Mouse (Mus musculus): Measurements from ENCODE around the gene Gm45785. TPM values are rescaled to one million over a fixed set of nuclear protein-coding genes. Genes with fewer than 3 reads are reported as not detected.
A peak's percentile ranks its signal among the peaks of the same experiment; 100 is the strongest.
"Not testable (repeated sequence)": the region's sequence is repeated elsewhere in the genome, so short reads cannot be mapped to it uniquely, and the experiment has no call there.

Gene Gm45785
- polyA plus RNA-seq (2015; fragmentation: Nextera tagmentation; extraction: Ambion mirVana) = not detected in 2 replicates

DNA sequence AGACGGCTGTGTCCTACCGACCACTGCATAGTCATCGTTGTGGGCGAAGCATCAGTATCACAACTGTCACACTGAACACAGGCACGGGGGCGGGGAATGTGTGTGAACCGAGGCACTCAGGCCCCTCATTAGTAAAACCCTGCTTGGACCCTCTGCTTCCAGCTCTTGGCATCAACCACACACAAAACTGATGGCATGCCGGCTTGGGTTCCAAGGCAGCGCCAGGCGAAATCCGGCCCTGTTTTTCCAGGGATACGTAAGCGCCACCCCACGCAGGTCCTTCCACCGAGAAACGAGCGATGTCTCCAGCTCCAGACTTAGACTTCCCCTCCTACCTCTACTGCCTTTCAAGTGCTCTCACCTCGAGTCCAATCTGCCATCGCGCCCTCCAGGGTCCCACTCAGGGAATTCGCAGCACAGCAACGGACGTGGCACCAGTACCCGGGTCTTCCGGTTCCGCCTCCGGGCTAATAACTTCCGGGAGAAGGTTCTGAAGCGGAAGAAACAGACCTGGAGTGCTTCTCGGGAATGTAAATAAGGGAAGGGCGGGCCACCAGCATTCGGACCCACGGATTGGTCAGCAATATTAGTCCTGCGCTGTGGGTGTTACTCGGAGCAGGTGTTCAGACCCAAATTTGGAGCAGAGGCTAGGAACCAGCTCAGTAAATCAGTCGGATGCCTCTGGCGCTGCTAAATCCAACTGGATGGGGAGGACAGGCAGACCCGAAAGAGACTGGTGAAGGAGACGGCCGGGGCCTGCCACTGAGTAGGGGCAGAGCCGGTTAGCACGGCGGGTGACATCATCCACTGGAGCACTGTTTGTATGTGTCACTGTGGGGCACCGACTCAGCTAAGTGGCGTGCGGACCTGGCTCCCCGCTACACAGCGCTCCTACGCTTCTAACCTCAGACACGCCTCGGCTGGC lies at the start of gene Gm45785:
Gene Gm45785 (minus strand): TSS at position 472 of the 925 bp plus-strand sequence.
- peak within 1 kb of the TSS; percentile 94 for H3K4me2 ChIP-seq (replicated peaks)
- H3K4me3 ChIP-seq (replicated peaks) = peak within 1 kb of the TSS; percentile 88
- H3K4me1 ChIP-seq (replicated peaks) = peaks cover 40% of the 10 kb centered on the region
- H3K9ac ChIP-seq (replicated peaks) = peak within 1 kb of the TSS; percentile 94
- 1% methylated on average over 51 of the region's 51 CpGs for WGBS
- no peaks in the 10 kb centered on the region for H3K27me3 ChIP-seq
- H3K9me3 ChIP-seq = no peaks in the 10 kb centered on the region
- H3K27ac ChIP-seq = peak within 1 kb of the TSS; percentile 90
- peaks cover 60% of the 10 kb centered on the region for H3K36me3 ChIP-seq
- peak; percentile 85 for ATAC-seq

DNA sequence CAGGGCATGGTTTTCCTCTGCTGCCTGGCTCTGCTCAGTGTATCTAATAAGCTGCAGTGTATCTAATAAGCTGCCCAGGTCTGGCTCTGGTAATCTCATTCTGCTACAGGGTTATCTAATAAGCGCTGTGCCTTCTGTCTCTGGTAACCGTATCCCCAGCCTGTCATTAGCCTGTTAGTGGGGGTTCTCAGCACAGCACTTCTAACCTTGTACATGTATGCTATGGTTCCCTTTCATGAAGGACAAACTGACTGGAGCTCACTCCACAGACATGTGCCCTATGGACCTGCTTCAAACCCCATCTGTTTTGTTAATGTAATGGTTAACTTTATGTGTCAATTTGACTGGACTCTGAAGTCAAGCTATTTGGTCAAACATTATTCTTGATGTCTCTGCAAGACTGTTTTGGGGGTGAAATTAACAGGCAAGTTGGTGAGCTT lies 49.5 kb upstream of the Gm45785 start:
- Histone ChIP-seq H3K4me2 (replicated peaks) (no peak overlapping the region), H3K4me1 (replicated peaks) (peaks cover 4% of the 10 kb centered on the region), H3K9ac (replicated peaks) (no peak overlapping the region), H3K36me3 (no peaks in the 10 kb centered on the region), H3K27ac (no peak overlapping the region), H3K9me3 (no peaks in the 10 kb centered on the region), H3K27me3 (no peaks in the 10 kb centered on the region), H3K4me3 (replicated peaks) (no peak overlapping the region)
- WGBS = 89% methylated on average over 2 of the region's 2 CpGs
- ATAC-seq = no peak

- H3K9me3 ChIP-seq = no peaks in the 10 kb centered on the region
- no peak overlapping the region for H3K27ac ChIP-seq
- no peaks in the 10 kb centered on the region; the same call in 1 of the 2 replicates for H3K4me1 ChIP-seq (replicated peaks)
- 0 out of 2 replicates have a peak overlapping the region, but pooled peaks have one; percentile 16 for H3K9ac ChIP-seq (replicated peaks)
- peaks cover 22% of the 10 kb centered on the region for H3K36me3 ChIP-seq
- 22% methylated on average over 13 of the region's 13 CpGs for WGBS
- H3K4me2 ChIP-seq (replicated peaks) = no peak overlapping the region
- H3K4me3 ChIP-seq (replicated peaks) = no peak overlapping the region
- H3K27me3 ChIP-seq = no peaks in the 10 kb centered on the region
- peak; percentile 73 for ATAC-seq
Measured at GRCm38 (mm10) chr7:140903212-140903611, 47.1 kb upstream of the Gm45785 start.

DNA sequence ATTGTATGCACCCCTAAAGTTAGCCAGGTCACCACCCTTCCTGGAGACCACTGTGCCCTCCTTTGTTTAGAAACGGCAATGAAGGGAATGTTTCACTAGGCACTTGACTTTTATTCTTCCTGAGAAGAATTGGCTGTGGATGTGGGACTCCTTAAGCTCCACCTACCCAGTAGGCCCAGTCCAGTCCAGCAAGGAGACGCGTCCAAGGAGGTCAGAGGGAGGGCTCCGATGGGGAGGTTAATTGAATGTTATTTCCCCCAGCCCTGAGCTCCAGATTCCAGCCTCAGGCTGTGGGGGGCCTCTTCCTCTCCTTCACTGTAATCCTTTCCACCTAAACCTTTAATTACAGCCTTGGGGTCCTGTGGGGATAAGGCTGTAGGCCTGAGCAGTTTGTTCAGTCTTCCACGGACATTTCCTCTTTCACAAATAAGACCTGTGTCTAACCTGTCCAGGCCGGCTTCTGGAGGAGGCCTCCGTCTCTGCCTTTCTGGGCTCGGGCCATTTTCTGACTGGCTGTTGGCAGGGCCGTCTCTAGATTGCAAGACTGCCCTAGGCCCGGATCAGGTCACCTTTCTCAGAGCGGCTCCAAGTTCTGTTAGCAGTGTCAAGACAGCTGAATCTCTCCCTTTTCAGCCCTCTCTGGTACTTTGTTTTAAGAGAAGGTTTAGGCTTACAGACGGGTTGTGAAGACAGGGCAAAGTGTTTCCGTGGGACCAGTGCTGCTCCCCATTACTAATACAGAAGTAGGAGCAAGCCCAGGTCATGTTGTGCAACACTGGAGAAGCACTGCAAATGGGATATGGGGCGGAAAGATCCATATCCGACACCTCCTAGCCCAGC lies 46.1 kb upstream of the Gm45785 start:
- 80% methylated on average over 15 of the region's 15 CpGs for WGBS
- H3K4me2 ChIP-seq (replicated peaks) = no peak overlapping the region
- H3K9me3 ChIP-seq = no peaks in the 10 kb centered on the region
- no peak overlapping the region for H3K9ac ChIP-seq (replicated peaks)
- H3K4me3 ChIP-seq (replicated peaks) = no peak overlapping the region
- no peaks in the 10 kb centered on the region for H3K27me3 ChIP-seq
- no peak overlapping the region for H3K27ac ChIP-seq
- peaks cover 31% of the 10 kb centered on the region for H3K36me3 ChIP-seq
- no peak for ATAC-seq
- H3K4me1 ChIP-seq (replicated peaks) = no peaks in the 10 kb centered on the region; the same call in 1 of the 2 replicates

DNA sequence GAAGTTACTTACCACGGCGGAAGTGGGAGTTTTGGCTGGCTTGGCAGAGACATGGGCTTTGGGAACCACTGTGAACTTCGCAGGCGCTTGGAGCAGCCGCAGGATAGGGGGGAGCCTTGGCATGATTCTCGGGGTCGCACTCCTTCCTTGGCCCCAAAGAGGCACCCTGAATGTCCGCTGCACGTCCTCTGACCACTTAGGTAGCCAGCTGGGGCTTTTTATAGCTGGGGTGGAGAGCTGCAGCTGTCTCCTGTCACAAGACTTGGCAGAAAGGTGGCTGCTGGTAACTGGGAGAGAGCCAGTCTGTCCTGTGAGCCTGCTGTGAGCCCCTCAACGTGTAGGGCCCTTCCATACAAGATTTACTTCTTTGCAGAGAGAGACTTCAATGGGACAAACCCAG lies 44.1 kb upstream of the Gm45785 start, which contains the start of gene Cox8b:
Gene Cox8b (minus strand): TSS at position 227 of the 400 bp plus-strand sequence.
- Histone ChIP-seq H3K4me1 (replicated peaks) (no peaks in the 10 kb centered on the region; the same call in 1 of the 2 replicates), H3K4me3 (replicated peaks) (no peak within 1 kb of the TSS), H3K36me3 (peaks cover 46% of the 10 kb centered on the region), H3K4me2 (replicated peaks) (no peak within 1 kb of the TSS), H3K9ac (replicated peaks) (no peak within 1 kb of the TSS), H3K9me3 (no peaks in the 10 kb centered on the region), H3K27ac (no peak within 1 kb of the TSS), H3K27me3 (no peaks in the 10 kb centered on the region)
- no peak for ATAC-seq
- WGBS = 83% methylated on average over 10 of the region's 10 CpGs

DNA sequence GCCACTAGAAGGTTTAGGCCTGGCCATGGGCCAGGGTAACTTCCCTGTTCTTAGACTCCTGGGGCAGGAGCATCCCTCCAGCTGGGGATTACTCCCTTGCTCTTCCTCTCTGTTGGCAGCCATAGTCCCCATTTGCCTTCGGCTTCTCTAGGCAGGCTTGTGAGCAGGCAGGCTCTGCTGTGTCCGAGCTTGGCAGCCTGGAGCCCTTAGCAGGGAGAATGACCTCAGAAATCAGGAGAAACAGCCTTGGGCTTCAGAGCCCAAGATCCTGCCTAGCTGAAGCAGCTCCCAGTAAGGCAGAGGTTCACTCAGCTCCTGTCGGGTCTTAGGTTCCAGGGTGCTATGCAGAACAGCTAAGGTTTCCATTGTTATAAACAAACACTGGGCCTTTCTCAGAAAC lies 43.0 kb upstream of the Gm45785 start:
- H3K4me1 ChIP-seq (replicated peaks) = no peaks in the 10 kb centered on the region; the same call in 1 of the 2 replicates

DNA sequence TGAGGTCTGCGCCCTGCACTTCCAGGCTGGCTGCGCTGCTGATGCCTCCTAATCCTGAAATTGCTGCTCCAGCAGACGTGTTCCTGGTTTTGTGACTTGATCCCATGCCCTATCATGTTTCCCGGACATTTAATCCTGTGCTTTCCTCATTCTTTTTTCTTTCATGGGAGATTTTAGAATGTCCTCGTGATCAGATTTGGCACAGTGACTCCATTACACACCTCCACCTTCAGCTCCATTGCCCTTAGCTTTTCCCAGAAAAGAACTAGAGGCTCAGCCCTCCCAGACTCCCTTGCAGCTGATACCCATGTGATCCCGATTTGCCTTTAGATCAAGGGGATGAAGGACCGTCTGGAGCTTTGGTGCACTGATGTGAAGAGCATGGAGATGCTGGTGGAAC lies 41.7 kb upstream of the Gm45785 start:
- H3K9ac ChIP-seq (replicated peaks) = no peak overlapping the region
- H3K4me2 ChIP-seq (replicated peaks) = no peak overlapping the region
- no peak overlapping the region for H3K27ac ChIP-seq
- no peaks in the 10 kb centered on the region for H3K9me3 ChIP-seq
- 91% methylated on average over 7 of the region's 7 CpGs for WGBS
- H3K4me3 ChIP-seq (replicated peaks) = no peak overlapping the region
- H3K27me3 ChIP-seq = no peaks in the 10 kb centered on the region
- H3K36me3 ChIP-seq = peaks cover 68% of the 10 kb centered on the region
- ATAC-seq = no peak
- no peaks in the 10 kb centered on the region for H3K4me1 ChIP-seq (replicated peaks)

More for the DNA sequence above, 43.0 kb upstream of the Gm45785 start:
- ATAC-seq = no peak
- no peak overlapping the region for H3K4me3 ChIP-seq (replicated peaks)
- WGBS = 81% methylated on average over 3 of the region's 3 CpGs
- H3K9me3 ChIP-seq = no peaks in the 10 kb centered on the region
- H3K27ac ChIP-seq = no peak overlapping the region
- H3K4me2 ChIP-seq (replicated peaks) = no peak overlapping the region
- no peaks in the 10 kb centered on the region for H3K27me3 ChIP-seq
- no peak overlapping the region for H3K9ac ChIP-seq (replicated peaks)
- peaks cover 56% of the 10 kb centered on the region for H3K36me3 ChIP-seq

- H3K27ac ChIP-seq = no peak overlapping the region
- H3K4me1 ChIP-seq (replicated peaks) = no peaks in the 10 kb centered on the region
Measured at GRCm38 (mm10) chr7:140894611-140895010, 38.5 kb upstream of the Gm45785 start.

DNA sequence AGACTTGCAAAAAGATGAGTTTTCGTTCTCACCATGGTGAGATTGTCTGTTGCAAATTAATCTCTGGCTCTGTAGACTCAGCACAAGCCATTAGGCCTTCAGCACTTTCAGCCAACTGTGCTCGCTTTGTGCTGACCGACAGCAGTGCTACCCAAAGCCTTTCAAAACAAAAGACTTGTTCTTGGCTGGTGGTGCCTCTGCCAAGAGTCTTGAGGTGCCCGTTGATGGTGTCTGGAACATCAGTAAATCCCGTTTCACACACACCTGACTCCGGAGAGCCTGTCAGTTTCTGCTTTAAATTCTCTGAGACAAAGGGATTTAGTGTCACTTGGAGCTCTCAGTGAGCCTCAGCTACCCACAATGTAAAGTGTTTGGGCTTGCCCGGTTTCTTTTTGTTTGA lies 37.9 kb upstream of the Gm45785 start:
- Histone ChIP-seq H3K4me3 (replicated peaks) (no peak overlapping the region), H3K4me1 (replicated peaks) (no peaks in the 10 kb centered on the region), H3K4me2 (replicated peaks) (no peak overlapping the region), H3K9ac (replicated peaks) (no peak overlapping the region), H3K27me3 (no peaks in the 10 kb centered on the region), H3K36me3 (peaks cover 80% of the 10 kb centered on the region), H3K9me3 (no peaks in the 10 kb centered on the region), H3K27ac (no peak overlapping the region)
- no peak for ATAC-seq
- WGBS = 93% methylated on average over 7 of the region's 7 CpGs

More at GRCm38 (mm10) chr7:140894611-140895010, 38.5 kb upstream of the Gm45785 start:
- no peak overlapping the region for H3K9ac ChIP-seq (replicated peaks)
- no peaks in the 10 kb centered on the region for H3K27me3 ChIP-seq
- no peak for ATAC-seq
- 95% methylated on average over 3 of the region's 3 CpGs for whole genome bisulfite sequencing
- peaks cover 80% of the 10 kb centered on the region for H3K36me3 ChIP-seq
- no peak overlapping the region for H3K4me3 ChIP-seq (replicated peaks)
- no peaks in the 10 kb centered on the region for H3K9me3 ChIP-seq
- no peak overlapping the region for H3K4me2 ChIP-seq (replicated peaks)

GRCm38 (mm10) chr7:140890636-140891035 lies 34.5 kb upstream of the Gm45785 start:
- not testable (repeated sequence) for H3K27ac ChIP-seq; H3K9me3 ChIP-seq; H3K9ac ChIP-seq (replicated peaks); H3K4me3 ChIP-seq (replicated peaks); H3K4me1 ChIP-seq (replicated peaks); H3K27me3 ChIP-seq; ATAC-seq; H3K4me2 ChIP-seq (replicated peaks)
- H3K36me3 ChIP-seq = peaks cover 80% of the 10 kb centered on the region
- WGBS = 96% methylated on average over 16 of the region's 16 CpGs

GRCm38 (mm10) chr7:140882469-140882803 lies 26.3 kb upstream of the Gm45785 start:
- Histone ChIP-seq H3K9ac (replicated peaks) (peak overlapping the region; percentile 85), H3K27ac (peak overlapping the region; percentile 75), H3K4me3 (replicated peaks) (peak overlapping the region; percentile 78), H3K36me3 (peaks cover 26% of the 10 kb centered on the region), H3K9me3 (no peaks in the 10 kb centered on the region), H3K4me2 (replicated peaks) (peak overlapping the region; percentile 78), H3K27me3 (no peaks in the 10 kb centered on the region), H3K4me1 (replicated peaks) (peaks cover 23% of the 10 kb centered on the region)
- no peak; the same call in 1 of the 2 replicates for ATAC-seq
- WGBS = under 1% methylated on average over 12 of the region's 12 CpGs
